Mouse (Mus musculus) T-cell, adult 2 months (primary cell): ENCODE measurements around the gene Hoxa10.
A peak's percentile ranks its signal among the peaks of the same experiment; 100 is the strongest.

Experiments
- DNase-seq: peaks from one replicate; pipeline ENCODE4 v3.0.0; 2022; ENCODE audit warnings: low spot score

Hoxa10 gene

DNA sequence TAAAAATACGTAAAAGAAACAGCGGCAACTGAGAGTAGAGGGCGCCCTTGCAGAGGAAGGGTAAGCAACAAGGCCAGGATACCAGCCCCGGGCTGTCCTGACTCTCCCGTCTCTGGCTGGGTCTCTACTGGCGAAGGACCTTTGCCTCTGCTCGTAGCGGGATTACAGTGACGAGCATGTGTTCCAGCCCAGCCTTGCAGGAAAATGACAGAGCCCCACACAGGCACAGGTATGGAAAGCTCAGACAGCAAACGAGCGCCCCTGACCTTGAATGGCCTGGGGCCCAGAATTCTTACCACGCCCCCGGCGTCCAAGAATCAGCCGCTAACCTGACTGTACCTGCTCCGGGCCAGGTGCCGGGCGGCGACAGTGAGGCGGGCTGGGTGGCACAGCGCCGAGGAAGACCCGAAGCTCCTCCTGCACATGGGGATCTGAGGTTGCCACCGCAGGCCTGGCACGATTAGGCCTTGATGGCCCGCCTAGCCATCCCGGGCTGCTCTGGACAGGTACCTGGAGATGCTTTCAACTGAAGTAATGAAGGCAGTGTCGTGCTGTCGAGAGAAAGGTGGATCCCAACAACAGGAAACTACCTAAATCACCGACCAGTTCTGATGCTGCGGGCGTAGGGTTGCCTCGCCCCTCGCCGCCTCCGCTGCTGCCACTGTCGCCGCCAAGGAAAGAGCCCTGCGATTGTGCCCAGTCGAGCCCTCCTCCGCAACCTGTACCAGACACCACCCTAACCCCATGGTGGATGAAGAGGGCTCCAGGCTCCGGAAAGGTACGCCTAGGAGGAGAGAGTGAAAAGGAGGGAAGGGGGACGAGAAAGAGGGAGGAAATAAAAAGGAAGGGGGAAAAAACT is 10.9 kb downstream of the Hoxa10 start:
- DNase-seq, result no peak

DNA sequence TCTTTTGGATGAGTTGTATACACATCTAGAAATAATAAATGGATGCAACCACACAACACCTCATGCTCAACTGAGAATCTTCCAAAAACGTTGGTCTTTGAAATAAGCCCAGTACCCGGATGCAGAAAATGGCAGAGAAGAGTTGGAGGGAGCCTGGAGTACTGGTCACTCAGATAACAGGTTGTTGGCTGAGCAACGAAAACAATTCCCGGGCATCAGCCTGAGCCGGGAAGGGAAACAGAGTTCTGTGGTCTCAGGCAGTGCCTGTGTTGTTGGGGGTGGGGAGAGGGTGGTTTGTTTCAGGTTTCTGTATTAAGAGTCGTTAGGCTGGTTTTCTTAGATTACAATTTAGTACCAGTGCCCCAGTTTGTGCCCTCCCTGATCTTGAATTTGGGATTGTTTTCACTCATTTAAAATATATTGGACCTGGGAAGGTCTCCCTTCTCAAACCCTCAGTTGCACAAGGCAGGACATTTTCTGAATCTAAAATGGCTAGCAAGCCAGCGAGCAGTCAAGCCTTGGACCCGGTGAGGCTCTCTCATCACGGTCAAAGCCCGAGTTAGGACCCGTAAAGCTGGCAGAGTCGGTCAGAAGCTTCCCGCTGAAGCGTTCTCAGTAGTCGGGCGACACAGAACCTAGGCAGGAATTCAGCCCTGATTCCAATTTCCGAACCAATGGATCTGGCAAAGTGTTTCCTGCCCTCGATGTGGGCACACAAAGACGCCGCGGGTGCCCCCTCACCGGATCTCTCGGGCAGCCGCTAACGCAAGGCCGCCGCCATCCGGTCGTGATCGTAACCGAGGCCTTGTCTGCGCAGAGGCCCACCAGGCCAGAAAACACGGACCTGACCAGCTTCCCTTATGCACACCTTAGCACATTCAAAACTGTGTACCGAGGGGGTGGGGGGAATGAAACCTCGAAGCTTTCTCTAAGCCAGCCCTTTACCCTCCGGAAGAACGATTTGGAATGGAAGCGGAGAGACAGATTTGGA is 11.9 kb downstream of the Hoxa10 start:
- no peak for DNase-seq

DNA sequence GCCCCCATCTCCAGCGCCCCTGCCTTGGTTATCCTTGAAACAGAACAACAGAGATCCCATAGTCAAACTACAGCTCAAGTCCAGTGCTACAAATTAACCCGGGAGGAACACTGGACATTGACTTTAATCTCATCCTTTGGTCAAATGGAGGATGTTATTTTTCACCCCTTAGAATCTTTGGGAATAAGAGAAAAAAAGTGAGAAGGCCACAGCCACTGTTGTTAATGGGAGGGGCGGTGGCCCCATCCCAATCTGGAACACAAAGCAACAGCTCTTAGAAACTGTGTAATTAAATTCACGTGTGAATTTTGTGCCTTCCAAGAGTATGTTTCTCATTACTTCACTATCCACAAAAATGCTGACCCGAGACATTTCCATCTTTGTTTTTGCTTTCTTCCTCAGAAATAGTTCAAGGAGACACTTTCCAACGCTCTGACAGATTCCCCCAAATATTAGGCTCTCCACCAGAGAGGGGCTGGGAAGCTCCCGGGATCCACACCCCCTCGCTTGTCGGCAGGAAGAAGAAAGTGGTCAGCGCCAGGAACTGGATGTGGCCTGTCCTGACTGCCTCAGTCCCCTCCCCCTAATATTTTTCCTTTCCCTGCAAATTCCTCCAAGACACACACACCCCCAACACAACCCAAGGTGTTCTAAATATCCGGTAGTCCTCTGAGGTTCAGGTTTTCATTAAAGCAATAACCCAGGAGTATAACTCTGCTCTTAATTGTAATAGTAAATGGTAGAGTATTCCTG is 13.0 kb downstream of the Hoxa10 start:
- DNase-seq, result no peak

DNA sequence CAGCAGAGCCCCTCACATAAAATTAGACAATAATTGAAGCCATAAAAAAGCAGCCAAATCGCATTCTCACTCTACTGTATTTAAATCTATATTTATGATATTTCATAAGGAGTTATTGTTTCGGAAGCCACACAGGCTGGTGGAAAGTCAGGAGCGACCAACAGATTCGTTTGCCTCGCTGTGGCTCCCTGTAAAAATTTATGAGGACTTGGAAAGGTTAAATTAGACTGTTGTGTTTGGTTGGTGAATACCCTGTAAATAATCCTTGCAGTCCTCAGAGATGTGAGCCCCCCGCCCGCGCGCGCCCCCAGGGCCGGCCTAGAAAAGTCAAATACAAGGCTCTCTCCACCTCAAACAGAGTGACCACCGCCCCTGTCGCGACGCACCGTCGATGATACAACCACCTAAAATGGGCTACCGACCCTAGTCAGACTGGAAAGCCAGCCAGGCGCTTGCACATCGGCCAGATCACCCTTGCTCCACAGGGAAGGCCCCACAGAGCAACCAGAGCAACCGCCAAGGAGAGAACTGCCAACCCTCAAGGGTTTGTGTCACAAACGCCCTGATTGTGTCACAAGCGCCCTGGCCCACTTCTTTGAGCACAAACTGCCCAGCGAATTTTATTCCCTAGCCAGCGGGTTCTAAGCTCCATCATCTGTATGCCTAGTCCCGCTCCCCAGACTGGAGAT is 13.9 kb downstream of the Hoxa10 start:
- DNase-seq, result no peak

DNA sequence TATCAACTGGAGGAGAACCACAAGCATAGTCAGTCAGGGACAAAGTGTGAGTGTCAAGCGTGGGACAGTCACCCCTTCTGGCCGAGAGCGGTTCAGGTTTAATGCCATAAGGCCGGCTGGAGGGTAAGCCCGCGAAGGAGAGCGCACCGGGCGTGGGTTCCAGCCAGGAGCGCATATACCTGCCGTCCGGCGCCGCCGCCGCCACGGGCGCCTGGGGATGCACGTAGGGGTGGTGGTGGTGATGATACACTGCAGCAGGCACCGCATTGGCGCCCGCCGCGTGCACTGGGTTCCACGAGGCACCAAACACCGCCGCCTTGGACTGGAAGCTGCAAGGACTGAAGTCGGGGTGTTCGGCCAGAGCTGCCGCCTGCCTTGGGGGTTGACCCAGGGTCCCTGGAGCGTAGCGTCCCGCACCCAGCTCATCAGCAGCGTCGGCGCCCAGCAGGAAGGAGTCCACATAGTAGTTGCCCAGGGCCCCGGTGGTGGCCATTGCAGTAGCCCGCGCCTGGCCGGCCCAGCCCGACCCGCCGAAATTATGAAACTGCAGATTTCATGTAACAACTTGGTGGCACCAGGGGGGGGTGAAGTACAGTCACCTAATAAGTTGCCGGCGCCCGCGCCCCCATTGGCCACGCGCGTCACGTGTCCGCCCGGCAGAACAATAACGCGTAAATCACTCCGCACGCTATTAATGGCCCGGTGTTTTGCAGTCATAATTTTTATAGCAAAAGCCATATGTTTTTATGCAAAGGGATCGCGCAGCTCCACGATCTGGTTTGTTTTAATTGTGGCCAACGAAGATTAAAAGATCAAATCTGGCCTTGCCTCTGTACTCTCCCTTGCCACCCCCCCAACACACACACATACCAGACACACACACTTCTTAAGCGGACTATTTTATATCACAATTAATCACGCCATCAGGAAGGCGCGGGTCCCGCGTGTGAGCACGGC is 14.8 kb downstream of the Hoxa10 start:
- no peak for DNase-seq

DNA sequence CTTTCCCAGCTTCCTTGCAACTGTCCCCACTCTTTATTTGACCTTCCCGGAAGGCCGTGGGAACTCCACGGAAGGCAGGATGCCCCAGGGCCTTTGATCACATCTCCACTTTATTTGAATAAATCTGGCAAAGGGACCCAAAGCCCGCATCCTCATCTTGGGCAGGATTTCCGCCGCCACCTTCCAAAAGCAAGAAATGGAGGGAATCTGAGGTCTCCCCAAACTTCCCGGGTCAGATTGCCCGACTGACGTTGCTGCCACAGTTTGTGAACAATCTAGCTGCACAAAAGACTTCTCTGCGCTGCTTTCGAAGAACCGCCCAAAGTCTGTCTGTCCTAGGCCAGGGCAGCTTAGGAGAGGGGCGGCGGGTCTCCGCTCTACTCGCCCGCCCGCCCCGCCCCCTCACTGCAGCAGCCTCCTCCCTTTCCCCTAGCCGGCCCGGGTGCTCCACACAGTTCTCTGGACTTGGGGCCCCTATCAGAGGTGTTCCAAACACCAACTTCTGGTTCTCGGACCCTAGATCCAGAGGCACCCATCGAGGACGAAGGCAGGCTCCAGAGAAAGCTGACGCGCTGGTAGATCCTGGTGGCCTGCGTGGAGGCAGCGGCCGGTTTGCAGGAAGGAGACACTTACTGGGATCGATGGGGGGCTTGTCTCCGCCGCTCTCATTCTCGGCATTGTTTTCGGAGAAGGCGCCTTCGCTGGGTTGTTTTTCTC is 15.6 kb downstream of the Hoxa10 start:
- no peak for DNase-seq

DNA sequence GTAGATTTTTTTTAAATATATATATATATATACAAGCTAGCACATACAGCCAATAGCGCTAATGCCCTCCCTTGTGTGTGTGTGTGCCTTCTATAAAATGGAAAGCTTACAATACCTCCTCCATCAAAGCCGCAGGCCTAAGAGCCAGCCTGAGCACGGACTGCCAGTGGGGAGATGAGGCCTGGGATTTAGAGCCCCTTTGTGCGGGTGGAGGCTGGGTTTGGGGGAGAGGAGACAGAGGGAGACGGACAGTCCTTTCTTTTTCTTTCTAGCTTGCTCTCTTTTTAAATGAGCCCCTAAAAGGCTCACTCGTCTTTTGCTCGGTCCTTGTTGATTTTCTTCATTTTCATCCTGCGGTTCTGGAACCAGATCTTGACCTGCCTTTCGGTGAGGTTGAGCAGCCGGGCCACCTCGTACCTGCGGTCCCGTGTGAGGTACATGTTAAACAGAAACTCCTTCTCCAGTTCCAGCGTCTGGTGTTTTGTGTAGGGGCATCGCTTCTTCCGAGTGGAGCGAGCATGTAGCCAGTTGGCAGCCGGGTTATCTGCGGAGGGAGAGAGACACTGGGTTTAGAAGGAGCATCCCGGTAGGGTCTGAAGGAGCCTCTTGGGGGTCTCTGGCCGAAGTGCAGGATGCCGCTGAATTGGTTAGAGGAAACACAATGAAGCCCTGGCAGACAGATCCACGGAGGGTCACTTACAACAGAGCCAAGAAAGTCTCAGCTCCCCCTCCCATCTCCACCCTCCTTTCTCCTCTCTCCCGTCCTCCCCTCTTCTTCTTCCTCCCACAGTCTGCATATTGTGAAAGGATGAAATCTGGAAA is 16.5 kb downstream of the Hoxa10 start:
- DNase-seq, result no peak

DNA sequence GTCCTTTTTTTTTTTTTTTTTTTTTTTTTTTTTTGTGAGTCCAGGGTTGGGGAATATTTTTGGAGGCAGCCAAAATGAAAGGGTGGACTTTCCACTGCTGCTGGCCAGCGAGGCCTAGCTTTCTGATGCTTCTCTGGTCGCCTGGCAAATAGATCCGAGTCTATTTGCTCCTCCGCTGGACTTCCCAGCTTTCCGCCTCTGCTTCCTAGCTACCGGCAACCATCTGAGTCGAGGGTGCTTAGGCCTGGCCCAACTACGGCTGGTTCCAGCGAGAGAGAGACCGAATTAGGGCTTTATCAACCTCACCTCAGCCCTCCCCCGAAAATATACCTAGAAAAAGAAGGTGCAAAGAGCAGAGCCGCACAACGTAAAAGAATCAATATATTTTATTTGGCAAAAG is 17.9 kb downstream of the Hoxa10 start:
- no peak for DNase-seq

DNA sequence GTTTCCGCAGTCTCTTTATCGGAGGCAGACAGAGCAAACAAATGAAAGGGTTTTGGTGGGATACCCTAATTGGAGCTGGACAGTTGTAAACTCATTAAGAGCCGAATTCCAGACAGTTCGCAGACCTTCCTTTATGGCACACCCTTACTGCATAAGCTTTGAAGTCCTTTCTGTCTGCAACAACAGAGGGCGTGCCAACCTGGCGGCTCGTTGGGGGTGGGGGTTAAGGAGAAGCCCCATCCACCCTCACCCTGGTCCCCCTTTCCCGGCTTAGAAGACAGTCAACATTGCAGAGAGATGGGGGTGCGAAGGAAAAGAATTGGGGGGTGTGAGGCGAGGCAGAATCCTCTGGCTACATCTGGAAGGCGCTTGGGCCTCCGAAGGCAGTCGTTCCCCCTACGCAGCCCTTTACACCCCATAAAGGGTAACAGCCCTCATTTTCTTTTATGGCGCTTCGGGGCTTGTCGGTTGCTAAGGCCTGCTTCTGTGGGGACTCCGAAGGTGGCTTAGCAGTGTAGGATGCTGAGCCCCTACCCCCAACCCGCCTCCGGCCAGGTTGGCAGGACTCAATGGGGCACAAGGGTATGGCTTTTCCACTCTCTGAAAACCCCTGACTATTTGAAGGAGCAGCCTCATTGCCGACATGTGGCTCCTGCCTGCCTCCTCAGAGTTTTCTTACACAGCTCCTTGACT is 18.5 kb downstream of the Hoxa10 start:
- no peak for DNase-seq

DNA sequence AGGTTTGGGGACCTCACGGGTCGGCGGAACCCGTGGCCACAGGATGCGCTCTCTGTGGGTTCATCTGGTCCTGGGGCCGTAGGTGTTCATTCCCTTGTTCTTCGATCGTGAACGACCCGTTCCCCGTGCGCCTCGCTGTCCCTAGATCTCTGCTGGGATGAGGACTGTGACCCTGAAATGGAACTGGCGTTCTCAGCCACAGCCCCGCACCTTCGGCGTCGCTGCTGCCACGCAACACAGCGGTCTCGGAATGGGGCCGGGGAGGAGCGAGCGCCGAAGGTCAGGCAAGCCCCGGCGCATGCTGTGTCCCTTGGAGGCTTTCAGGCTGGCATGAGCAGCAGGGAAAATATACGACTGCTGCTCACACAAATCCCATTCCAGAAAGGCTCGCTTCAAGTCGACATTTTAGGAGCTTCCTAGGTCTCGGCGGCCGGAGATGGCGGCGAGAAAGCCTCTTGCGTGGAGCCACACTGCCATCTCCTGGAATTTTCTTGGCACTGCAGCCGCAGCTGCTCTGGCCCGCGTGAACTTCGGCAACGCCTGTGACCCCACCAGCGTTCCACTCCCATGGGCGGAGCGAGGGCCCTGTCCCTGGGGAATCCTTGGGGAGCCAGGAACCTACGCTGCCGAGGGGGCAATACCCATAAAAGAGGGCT is 19.2 kb downstream of the Hoxa10 start, which contains the start of gene Hoxa7:
TSS of gene Hoxa7 (minus strand) at position 518 of the 656 bp plus-strand sequence.
- peak; percentile 78 for DNase-seq

DNA sequence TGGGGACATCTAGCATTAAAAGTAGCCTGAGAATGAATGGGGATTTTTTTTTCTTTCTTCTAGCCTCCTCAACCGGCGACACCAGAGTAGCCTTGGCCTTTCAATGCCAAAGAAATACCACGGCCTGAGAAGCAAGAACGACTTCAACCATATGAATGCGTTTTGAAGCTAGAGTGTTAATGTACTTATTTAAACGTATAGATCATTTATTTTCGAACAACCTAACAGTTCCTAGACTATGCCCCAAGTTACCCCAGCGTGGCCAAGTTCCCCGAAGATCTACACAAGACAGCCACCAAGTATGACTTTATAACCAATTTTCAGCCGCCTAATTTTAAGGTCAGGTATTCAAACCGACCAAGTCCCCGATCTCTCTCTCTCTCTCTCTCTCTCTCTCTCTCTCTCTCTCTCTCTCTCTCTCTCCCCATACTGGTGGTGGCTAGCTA is 19.8 kb downstream of the Hoxa10 start:
- no peak for DNase-seq

DNA sequence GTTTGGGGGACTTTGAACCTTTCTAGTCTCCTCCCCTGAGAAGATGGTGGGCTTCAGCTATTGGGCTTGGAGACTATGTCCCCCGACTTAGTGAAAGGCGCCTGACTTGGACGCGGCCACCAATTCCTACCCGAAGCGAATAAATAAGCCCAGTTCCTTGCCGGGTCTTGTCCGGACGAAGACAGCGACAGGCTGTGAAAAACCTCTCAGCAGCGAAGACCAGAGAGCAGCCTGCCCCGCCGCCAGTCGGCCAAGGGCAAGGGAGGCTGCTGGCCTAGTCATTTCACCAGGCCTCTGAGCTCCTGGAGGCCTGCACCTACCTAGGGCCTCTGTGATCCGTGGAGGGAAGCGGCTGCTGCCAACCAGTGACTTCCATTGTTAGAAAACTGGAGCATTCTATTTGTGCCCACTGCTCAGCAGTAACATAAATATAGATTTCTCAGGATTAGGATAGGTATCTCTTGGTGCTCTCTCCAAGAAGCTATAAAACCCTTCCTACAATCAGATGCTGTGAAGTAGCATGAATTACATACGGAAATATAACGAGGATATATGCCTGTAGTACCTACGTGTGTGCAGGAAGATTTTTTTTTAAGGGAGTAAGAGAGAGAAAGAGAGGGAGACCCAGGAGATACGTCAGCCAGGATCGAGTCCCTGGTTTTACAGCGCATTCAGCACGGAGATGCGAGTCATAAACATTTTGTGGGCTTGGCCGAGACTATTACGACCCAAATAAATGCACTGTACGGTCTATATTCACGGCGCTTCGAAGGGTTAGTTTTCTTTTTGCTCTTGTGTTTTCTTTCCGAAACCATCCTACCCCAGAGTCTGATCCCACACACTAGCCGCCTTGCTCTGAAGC is 20.4 kb downstream of the Hoxa10 start:
- no peak for DNase-seq

DNA sequence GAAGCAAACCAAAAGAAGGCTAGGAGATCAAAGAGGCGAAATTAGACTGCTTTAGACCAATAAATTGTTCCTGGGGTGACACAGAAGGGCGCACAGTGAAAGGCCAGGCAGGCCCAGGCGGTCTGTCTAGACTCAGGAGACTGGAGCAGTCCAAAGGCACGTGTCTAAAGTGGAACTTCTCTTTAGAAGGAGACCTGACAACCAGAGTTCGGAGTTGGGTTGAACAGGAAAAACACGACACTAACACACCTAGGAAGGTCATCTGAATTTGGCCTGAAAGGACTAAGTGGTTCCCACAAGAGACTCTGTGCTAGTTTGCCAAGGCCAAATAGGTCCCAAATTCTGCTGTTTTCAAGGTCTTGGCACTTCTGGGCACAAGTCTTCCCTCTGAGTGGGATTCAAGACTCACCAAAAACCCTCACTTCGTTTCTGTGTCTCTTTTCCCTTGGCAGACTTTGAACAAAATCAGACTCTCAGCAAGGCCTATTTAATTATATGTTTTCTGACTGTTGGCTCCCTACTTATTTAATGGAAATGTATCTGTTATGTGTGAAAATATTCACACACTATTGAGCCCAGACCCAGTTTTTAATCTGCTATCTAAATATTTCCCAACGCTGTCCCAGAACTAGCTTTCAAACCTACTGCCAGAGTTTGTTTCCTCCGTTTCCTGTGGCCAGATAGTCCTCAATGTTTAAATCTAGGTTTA is 21.3 kb downstream of the Hoxa10 start:
- no peak for DNase-seq

DNA sequence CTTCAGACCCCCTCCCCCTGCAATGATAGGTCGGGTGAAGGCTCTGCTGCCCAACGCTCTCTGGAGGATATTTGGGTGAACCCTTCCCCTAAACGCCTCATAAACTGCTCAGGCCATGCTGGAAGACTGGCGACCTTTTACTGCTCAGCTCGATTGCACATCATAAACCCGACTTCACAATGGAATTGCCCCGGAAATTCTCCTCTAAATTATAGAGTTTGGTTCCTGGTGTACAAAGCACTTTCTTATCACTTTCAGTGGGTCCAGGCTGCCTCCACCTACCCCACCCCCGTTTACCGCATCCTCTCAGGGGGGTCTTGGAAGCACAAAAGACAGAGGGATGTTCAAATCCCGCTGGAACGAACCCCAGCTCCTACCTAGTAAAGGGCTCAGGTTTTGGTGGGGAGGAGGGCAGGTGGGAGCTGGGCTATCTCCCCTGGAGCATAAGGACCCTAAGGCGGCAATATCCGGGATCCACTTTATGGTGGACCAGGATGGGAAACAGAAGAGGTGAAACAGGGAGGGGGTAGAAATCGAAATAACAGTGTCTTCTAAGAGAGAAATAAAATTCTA is 21.9 kb downstream of the Hoxa10 start:
- DNase-seq, result no peak

DNA sequence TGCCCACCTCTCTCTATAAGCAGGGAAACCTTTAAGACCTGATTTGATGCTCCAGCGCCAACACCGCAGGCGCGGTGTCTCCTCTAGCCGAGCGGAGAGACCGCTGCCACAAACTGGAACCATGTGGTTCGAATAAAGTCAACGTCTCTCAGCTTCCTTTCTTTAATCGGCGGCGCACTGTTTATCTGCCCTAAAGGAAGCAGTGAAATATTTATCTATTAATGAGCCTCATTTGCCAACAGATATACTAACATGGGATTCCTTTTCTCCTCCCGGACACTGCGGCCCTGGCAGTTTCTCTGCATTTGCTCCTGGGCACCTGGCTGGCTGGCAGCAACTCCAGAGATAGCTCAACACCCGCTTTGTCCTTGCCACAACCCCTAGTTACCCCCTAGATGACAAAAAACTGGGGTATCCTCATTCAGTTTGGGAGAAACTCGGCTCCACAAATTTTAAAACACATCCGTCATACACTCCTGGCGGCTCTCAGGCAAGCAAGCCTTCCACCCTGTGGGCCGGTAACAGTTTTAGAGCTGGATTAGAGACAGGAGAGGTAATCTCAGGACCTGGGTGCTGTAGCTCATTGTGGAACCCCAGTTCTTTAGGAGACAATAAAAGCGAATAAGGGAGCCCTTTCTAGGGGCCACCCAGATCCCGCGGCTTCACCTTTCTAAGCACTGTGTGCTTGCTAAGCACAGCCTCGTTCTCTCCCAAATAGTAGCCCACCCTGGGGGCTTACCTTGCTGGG is 22.6 kb downstream of the Hoxa10 start:
- DNase-seq, result no peak
